Mouse (Mus musculus): ENCODE data around the gene Thrb. TPM values are rescaled to one million over a fixed set of nuclear protein-coding genes. Genes with fewer than 3 reads are reported as not detected.

Gene Thrb
- total RNA-seq, 2 experiments from 2014 or later: 26.7 to 40.0 TPM

- Histone ChIP-seq H3K27ac (no peak overlapping the region), H3K4me3 (no peak overlapping the region)
- intact Hi-C loops (cut with DNase I): no loop called here
- DNase-seq: no peak
- TF ChIP-seq CTCF (IDR thresholded peaks at IDR 0.05): no peak
These were observed 155.0 kb downstream of the Thrb start for GRCm38 (mm10) chr14:17815103-17815502.

GRCm38 (mm10) chr14:17818086-17818485 lies 158.0 kb downstream of the Thrb start:
- no peak overlapping the region for H3K4me3 ChIP-seq
- H3K27ac ChIP-seq: no peak overlapping the region
- TF ChIP-seq CTCF (IDR thresholded peaks at IDR 0.05): no peak
- intact Hi-C loops (cut with DNase I): no loop called here
- no peak for DNase-seq

DNA sequence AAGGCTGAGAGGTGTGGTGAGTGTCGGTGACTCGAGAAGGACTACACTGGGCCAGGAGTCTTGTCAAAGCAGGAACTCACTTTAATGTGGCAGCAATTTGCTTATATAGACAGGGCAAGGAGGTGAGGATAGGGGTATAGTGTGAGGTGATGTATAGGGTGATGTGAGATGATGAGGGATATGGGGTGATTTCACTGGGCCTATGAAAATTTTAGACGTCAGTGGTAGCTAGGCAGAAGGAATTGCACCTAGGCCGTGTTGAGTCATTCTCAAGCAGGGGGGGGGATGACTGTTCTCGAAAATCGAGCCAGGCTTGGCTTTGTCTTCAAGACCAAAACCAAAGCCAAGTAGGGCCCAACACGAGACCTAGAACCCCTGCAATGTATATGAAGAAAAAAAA lies 162.7 kb downstream of the Thrb start:
- intact Hi-C loops (cut with DNase I): no loop called here
- no peak overlapping the region for H3K4me3 ChIP-seq
- DNase-seq: no peak
- no peak for TF ChIP-seq CTCF (IDR thresholded peaks at IDR 0.05)
- H3K27ac ChIP-seq: no peak overlapping the region; the same call in 1 of the 2 replicates

- TF ChIP-seq CTCF (IDR thresholded peaks at IDR 0.05): no peak
- no peak for DNase-seq
- Histone ChIP-seq H3K27ac (peak overlapping the region; percentile 1; the same call in 1 of the 2 replicates), H3K4me3 (no peak overlapping the region)
- intact Hi-C loops (cut with DNase I): loop anchor here (5.0 kb wide), 1 partner anchor 45 kb away; no protein-coding TSS in a partner anchor
These were observed 167.3 kb downstream of the Thrb start for GRCm38 (mm10) chr14:17827401-17827800.

DNA sequence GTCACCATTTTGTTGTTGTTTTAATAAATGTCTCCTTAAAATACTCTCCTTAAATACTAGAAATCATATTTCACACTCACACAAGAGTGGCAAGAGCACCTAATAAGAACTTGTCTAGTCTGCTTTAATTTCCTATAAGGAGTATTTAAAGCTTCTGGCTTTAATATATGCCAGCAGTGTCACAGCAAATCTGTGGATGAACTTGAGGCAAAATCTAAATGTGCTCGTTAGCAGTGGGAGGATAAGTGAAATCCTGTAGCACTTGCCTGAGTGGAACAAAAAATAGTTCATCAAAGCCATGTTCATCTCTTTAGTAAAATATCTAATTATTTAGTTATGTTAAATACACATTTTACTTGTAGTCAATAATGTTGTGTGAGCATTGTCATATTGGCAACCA lies 175.7 kb downstream of the Thrb start:
- intact Hi-C loops (cut with DNase I): no loop called here
- no peak overlapping the region for H3K4me3 ChIP-seq
- no peak overlapping the region for H3K27ac ChIP-seq
- no peak for TF ChIP-seq CTCF (IDR thresholded peaks at IDR 0.05)
- DNase-seq: no peak

DNA sequence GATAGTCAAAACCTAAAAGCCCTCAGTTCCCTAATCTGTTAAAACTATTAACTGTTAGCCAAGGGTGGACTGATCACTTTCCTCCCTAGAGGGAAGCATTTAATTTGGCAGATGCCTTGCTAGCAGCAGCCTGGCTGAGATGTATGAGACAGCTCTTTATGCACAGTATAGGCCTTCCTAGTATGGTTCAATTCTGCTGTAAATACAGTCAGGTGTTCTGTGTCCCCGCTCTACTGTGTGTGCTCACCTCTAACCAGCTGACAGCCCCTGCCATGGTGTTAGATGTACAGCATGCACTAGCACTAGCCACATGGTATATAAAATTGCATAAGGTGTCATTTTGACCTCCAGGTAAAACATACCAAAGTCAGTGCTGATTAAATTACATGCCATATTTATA lies 176.7 kb downstream of the Thrb start:
- intact Hi-C loops (cut with DNase I): no loop called here
- no peak for TF ChIP-seq CTCF (IDR thresholded peaks at IDR 0.05)
- Histone ChIP-seq H3K27ac (no peak overlapping the region), H3K4me3 (no peak overlapping the region)
- DNase-seq: no peak

DNA sequence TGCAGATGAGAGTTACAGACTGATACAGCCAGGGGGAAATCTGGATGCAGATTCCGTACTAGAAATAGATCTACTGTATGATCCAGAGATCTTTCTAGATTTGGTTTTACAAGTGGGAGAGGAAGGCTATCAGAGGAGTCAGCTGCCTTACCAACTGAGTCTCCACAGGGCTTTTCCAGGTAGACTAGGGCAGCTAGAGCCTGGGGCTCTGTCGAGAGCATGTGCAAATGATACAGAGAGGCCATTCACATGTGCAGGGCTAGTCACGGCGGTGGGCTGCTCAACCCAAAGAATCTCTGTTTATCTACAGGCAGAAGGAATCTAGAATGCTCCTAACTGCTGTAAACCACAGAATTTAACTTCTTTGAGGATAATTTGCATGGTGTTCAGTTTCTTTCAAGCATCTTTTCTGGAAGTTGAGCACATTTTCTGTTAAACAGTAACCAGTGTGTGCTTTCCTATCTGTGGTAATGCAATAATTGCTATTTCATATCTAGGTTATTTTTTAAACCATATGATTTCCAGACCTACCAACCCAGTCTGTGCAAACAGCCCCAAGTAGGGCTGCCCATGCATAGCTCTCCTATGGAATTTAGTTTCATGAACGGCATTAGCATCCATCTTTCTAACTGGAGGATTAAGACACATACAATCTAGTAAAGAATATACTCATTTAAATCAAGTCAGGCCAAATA lies 185.1 kb downstream of the Thrb start:
- Histone ChIP-seq H3K4me3 (no peak overlapping the region), H3K27ac (no peak overlapping the region)
- no peak for TF ChIP-seq CTCF (IDR thresholded peaks at IDR 0.05)
- DNase-seq: no peak
- intact Hi-C loops (cut with DNase I): no loop called here

GRCm38 (mm10) chr14:17845871-17846270 lies 185.8 kb downstream of the Thrb start:
- intact Hi-C loops (cut with DNase I): no loop called here
- Histone ChIP-seq H3K27ac (no peak overlapping the region), H3K4me3 (no peak overlapping the region)
- DNase-seq: no peak
- no peak for TF ChIP-seq CTCF (IDR thresholded peaks at IDR 0.05)

GRCm38 (mm10) chr14:17846700-17847099 lies 186.6 kb downstream of the Thrb start:
- TF ChIP-seq CTCF (IDR thresholded peaks at IDR 0.05): no peak
- no peak for DNase-seq
- Histone ChIP-seq H3K4me3 (no peak overlapping the region), H3K27ac (no peak overlapping the region; the same call in 1 of the 2 replicates)
- intact Hi-C loops (cut with DNase I): no loop called here

GRCm38 (mm10) chr14:17847211-17847610 lies 187.2 kb downstream of the Thrb start:
- Histone ChIP-seq H3K4me3 (no peak overlapping the region), H3K27ac (no peak overlapping the region; the same call in 1 of the 2 replicates)
- TF ChIP-seq CTCF (IDR thresholded peaks at IDR 0.05): no peak
- peak; percentile 62 for DNase-seq
- intact Hi-C loops (cut with DNase I): no loop called here

DNA sequence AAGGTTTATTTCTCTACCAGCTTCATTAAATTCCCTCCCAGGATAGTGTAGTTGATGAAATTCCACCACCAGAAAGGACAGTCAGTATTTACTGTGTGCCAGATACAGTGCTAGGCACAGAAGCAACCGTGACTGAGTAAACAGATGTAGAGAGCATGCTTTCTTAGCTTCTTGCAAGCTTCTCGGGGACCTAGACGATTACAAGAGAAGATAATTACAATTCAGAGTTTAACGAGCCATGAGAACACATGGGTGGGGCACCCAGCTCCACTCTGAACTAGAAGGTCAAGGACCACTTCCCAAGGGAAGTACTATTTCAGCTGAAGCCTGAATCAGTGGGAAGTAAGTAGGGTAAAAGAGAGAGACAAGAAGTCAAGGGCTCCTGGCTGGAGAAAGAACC lies 190.3 kb downstream of the Thrb start:
- no peak for DNase-seq
- no peak for TF ChIP-seq CTCF (IDR thresholded peaks at IDR 0.05)
- no peak overlapping the region for H3K4me3 ChIP-seq

DNA sequence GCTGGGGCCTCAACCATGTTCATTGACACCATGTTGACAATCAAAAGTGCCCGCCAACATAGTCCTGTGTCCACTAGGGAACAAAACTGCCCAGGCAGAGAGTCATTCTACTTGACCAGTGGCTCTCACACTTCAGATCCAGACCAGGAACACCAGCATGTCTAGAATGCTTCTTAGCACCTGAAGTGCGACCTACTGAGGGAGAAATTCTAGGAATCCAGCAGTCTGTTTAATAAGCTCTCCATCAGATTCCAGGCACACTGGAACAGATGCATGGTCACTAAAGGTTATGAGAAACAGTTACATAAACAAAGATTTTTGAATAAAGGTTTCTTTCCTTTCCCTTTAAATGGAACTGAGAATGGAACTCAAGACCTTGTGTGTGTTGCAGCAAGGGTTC lies 192.2 kb downstream of the Thrb start:
- Histone ChIP-seq H3K27ac (no peak overlapping the region), H3K4me3 (no peak overlapping the region)
- TF ChIP-seq CTCF (IDR thresholded peaks at IDR 0.05): no peak
- intact Hi-C loops (cut with DNase I): no loop called here
- DNase-seq: no peak

More for the DNA sequence above, 190.3 kb downstream of the Thrb start:
- H3K27ac ChIP-seq: no peak overlapping the region
- intact Hi-C loops (cut with DNase I): no loop called here

DNA sequence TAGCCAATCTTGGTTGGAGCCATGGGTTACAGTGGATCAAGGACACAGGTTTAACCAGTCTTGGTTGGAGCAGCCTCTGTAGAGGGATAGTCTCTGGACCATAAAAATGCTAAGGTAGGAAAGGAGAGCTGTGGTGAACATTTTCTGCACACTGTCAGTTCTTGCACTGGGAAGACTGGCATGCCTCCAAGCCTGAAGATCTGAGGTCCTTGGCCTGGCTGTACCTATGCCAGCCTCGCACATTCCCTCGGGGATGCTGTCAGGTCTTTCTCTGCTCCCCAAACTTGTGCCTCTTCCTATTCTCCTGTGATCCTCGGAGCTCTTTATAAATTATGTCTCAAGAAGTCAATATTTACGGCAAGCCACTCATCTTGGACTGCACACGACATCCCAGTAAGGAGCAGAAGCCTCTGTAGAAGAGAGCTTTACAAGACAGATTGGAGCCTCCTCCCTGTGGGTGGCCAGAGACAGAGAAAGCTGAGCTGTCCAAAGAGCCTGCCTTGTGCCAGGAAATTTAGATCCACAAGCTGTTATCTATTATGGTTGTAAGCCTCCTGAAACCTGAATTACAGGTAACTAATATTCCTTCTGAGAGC lies 199.8 kb downstream of the Thrb start:
- H3K27ac ChIP-seq: no peak overlapping the region
- no peak for DNase-seq
- intact Hi-C loops (cut with DNase I): loop anchor here (5.0 kb wide), 1 partner anchor 42 kb away; no protein-coding TSS in a partner anchor
- no peak for TF ChIP-seq CTCF (IDR thresholded peaks at IDR 0.05)
- H3K4me3 ChIP-seq: no peak overlapping the region

DNA sequence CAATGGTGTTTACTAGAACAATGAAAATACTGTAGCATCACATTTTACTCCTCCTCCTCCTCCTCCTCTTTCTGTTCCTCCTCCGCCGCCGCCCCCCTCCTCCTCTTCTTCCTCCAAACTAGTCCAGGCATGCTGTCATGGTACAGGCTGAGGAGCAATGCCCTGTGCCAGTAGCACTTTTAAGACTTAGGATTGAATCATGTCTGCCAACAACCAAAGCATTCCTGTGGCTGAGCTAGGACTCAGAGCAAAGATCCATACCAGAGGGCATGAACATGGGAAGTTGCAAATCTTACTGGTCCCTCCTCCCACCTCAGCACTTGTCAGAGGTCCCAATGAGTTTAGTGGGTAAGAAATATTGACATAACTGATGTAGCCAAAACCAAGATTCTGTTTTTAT lies 202.6 kb downstream of the Thrb start:
- no peak for DNase-seq
- intact Hi-C loops (cut with DNase I): loop anchor here (5.0 kb wide), 1 partner anchor 40 kb away; no protein-coding TSS in a partner anchor
- TF ChIP-seq CTCF (IDR thresholded peaks at IDR 0.05): no peak
- H3K27ac ChIP-seq: no peak overlapping the region
- H3K4me3 ChIP-seq: no peak overlapping the region

Measured in gastrocnemius, adult 2 months (tissue).